Mouse (Mus musculus): ENCODE data around the gene Grk3.

DNA sequence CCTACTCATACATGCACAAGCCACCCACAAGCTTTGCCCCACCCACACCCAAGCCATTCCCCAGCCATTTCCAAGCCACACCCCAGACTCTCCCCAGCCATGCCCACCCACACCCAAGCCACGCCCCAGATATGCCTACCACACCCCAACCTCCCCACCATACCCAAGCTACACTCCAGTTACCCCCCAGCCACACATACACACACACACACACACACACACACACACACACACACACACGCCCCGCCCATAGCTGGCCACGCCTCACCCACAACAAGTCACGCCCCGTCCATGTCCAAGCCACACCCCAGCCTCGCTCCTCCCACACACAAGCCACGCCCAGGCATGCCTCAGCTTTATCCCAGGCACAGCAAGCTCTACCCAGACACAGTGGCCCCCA lies 16.4 kb downstream of the Grk3 start:
- no peak for TF ChIP-seq POLR2A (IDR thresholded peaks at IDR 0.05; ENCODE audit: low read depth, low read length)
- no peak for TF ChIP-seq CTCF (IDR thresholded peaks at IDR 0.05; ENCODE audit: borderline replicate concordance, insufficient read depth, low read length)
